Mouse (Mus musculus): ENCODE measurements around the gene Synj1.

The Synj1 gene

DNA sequence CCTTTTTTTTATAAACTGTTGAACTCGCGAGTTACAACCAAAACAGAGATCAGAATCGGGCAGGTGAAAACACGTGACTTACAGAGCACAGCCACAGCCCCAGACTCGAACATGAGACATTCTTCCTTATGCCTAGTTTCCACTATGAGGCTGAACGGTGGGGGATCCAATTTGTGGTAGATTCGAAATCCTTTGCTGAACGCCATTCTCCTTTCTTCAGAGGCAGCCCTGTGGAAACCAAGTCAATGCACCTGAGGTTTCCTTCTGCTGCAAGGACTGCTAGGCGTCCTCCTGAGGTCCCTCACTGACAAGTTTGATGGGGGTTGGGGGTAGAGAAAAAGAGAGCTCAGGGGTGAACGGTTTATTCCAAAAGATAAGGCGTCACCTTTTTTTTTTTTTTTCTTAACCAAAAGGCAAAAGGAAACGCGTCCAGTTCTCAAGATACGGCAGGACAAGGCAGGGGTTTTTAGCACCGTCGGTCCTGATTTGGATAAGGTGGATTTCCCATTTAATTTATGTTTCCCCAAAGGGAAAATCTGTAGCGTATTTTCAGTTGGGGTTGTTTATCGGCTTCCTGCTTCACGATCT, 1.1 kb downstream of the Synj1 start:
- no peak for DNase-seq (ENCODE audit: low read depth, low spot score)

DNA sequence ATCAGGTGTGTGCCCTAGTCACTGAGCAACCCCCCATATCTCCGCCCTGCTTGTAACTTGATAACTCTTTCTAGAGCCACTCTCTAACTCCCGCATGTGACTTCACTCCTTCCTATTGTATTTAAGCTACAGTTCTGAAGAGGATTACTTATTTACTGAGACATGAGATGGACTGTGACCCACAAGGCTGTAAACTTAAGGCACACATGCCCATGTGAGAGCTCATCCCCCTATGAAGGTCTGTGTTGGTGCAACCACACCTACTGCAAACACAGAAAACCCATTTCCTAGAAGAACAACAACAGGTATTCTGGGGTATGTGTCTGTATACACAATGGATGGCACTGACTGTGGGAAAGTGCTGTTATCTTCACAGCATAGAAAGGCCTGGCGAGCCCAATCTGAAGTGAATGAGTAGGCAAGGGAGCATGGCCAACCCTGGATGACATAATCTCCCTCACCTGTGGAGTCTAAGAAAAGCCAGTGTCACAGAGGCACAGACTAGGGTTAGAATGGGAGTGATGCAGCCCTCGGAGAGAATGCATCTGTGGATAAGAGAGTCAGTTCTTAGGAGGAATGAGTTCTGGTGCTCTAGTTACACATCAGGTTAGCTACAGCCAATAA, 6.1 kb downstream of the Synj1 start:
- no peak for DNase-seq (ENCODE audit: low read depth, low spot score)

DNA sequence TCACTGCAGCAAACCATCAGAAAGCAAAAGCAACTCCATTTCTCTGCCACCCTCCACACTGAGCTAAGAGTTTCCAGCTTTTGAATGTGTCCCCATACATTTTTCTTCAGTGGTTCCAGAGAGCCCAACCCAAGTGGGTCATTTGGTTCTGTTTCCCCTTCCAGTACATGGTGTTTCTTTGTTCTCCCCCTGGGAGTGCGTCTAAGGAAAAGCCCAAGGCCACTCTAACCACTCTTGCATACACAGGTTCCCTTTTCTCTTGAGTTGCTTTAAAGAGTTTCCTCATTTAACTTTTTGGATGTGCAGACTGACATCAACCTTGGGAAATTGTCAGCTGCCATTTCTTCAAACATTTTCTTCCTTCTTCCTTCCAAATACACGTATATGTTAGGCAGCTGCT, 10.0 kb downstream of the Synj1 start:
- DNase-seq (ENCODE audit: low read depth, low spot score): no peak

DNA sequence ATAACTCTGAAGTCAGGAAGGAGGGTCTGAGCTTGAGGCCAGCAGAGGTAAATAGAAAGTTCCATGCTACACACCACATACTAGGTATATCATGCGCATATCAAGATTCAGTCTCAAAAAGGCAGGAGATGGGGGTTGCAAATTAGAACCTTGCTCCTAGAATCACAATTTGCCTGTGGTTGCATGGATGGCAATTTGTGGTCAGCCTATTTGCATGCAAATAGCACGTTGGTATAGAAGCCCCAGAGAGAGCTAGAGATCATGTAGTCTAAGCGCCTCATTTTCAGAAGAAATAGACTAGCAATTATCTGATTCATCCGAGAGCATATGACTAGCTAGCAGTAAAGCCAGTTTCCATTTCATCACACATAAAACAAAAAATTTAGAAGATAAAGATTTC, 11.3 kb downstream of the Synj1 start:
- no peak for DNase-seq (ENCODE audit: low read depth, low spot score)

DNA sequence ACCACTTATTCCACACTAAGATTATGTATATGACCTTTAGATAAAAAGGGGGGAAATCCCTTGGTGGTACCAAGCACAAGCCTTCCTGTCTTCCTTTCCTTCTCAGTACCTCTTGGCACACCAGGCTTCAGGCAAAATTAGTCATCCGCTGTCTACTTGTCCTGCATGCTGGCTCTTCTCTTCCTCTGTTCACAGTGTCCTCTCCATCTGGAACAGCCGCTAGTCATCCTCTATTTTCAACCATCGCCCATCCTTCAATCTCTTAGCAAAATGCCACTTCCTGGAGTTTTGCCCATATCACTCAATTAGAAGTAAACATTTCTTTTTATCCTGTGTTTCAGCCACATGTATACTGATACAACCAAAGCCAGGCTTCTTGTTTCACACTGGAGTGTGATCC, 13.3 kb downstream of the Synj1 start:
- DNase-seq (ENCODE audit: low read depth, low spot score): no peak

DNA sequence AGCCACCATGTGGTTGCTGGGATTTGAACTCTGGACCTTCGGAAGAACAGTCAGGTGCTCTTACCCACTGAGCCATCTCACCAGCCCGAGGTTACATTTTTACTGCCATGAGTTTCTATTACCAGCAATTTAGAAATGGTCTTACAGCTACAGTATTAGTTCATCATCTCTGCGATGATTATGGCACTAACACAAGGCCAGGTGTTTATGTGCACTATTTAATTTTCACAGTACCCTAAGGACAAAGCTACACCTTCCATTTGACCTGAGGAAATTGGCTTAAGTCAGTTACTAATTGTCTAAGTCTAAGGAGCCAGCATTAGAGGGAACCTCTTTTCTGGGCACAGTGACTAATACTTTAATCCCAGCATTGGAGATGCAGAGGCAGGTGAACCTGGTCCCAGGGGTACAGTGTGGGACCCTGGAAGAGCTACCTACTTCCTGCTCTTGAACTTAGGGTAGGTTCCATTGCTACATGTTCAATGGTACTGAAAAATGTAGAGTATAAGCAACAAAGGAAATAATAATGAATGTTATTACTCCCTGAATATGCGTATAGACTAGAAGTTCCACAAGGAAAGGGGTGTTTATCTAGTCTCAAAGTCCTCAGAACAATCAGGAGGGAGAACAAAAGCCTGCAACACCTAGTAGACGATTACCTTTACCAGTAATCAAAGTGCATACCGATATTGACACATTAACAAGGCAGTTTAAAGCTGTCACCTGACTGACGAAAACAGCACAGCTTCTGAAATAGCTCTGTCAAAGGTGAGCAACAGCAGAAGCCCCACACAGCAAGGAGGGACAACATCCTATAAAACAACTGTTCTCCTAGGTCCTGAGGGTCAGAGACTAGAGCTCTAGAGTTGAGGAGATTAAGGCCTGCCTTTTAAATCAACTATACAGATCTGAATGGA, 14.5 kb downstream of the Synj1 start:
- no peak for DNase-seq (ENCODE audit: low read depth, low spot score)

DNA sequence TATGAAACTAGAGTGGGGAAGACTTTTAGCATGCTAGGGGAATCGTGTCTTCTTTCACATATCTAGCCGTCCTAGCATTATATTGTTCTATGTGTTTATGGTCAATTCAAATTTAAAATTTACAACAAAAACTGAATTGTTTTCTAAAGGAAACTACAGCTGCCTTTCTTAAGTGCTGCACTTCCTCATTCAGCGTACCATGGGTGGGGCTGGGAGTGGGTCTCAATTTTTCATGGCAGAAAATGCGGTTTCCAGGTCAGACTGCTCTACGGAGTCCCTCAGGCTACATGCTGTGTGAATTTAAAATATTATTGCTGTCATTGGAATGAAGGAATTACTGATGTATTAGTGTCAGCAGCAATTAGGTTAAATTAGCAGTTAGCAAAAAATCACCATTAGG, 15.6 kb downstream of the Synj1 start:
- DNase-seq (ENCODE audit: low read depth, low spot score): no peak

DNA sequence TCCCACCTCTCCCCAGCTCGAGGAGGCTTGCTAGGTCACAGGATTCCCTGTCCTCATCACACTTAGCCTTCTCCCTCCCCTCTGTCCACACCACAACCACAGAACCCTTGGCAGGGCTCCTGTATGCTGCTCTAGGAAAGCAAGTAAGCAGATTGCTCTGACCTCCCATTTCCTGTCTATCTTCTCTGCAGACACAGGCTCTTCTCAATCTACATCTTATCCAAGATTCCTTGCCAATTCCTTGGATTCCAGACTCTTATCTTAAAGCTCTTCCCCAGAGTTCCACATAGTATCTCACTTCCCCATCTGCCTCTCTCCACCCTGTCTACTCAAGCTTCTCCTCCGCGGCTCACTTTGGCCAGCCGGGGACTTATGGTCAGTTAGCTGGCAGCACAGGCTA, 16.1 kb downstream of the Synj1 start:
- DNase-seq (ENCODE audit: low read depth, low spot score): no peak

DNA sequence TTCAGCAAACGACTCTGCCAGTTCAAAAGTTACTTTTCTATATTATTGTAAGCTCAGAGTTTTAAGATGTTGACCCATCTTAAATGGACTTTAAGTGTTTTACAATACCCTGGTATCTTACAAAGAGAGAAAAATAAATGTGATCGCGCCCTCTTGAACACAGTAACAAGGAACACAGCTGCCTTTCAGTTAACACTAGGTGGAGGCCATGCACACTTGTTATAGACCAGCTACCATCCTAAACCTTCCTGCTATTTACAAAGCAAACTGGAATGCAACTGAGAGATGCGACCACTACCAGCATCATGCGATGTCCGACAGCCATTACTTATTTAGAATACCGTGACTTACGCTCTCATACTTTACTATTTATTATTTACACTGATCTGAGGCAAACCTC, 21.9 kb downstream of the Synj1 start:
- no peak for DNase-seq (ENCODE audit: low read depth, low spot score)

DNA sequence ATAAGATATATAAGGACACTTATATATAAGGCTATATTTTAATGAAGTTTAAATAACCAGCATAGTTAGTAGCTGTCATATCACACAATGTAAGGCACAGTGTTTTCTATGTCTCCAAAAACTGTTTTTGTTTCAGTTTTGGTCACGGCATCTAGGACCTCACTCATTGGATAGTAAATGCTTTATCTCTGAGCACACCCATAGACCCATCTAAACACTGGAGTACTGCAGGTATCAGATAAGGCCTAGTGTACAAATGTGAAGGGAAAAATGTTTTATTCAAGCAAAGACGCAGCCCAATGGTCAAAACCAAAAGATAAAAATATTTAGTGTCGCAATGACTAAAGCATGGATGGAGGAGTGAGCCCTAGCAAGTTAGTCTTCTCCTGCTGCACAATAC, 22.4 kb downstream of the Synj1 start:
- DNase-seq (ENCODE audit: low read depth, low spot score): no peak

DNA sequence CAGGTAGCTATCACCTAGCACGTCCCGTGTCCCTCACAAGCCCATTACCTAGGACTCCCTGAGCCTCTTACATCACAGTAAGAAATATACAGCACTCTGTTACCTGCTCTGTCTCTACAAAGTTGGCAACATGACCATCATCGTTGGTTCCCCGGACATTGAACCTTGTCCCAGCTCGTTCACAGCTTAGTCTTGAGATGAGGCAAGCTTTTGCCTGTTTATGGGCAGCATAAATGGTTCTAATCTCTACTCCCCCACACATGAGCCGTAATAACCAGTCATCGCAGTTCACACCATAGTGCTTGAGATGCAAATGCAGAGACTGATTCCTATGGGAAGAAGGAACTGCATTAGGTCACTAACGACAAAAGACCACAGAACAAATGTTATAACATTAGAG, 23.1 kb downstream of the Synj1 start:
- no peak for DNase-seq (ENCODE audit: low read depth, low spot score)

DNA sequence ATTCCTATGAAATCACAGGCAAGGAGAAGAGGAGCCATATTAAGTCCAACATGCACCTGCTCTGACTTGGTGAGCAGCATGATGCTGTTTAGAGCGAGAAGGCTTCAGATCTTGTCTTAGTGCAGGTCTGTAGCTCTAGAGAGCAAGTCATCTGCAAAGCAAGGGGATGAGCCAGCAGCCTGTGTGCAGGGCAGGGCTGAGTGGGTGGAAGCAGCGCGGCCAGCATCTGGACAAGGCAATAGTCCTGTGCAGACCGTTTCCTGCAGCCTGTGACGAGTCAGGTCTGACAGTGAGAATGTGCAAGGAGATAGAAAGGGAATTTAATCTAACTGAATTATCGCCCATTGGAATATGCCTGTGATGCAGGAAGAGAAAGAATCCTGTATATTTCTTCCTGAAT, 40.1 kb downstream of the Synj1 start:
- no peak for DNase-seq (ENCODE audit: low read depth, low spot score)

DNA sequence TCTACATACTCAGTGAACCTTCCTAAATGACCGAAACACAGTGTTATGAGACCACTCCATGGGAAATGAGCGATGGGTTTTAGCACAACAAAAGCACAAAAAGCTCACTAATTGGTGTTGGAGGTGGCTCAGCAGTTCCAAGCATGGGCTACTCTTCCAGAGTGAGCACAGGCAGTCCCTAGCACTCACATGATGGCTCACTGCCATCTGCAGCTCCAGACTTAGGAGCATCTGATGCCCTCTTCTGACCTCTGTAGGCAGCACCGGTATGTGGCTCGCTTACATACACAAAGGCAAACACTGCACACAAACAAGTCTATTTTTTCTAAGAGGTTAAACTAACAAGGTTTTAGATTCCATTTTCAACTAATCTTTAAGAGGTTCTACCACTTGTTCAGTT, 44.9 kb downstream of the Synj1 start:
- no peak for DNase-seq (ENCODE audit: low read depth, low spot score)

DNA sequence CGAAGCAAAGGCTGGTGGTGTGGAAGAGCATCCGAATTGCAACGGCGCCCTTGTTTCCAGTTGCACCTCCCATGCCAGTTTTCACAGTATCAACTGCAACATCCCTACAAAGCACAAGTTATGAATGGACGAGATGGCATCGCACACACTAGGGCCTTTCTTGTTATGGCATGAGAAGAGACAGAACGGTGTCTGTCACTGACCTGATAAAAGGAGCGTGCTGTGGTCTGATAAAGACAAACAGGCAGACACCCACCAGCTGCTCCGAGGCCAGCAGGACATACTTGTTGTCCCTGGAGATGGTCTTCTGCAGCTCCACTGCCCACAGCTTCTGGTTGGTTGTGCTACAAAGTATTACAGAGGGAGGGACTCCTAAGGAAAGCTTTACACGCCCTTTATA, 46.8 kb downstream of the Synj1 start:
- no peak for DNase-seq (ENCODE audit: low read depth, low spot score)

DNA sequence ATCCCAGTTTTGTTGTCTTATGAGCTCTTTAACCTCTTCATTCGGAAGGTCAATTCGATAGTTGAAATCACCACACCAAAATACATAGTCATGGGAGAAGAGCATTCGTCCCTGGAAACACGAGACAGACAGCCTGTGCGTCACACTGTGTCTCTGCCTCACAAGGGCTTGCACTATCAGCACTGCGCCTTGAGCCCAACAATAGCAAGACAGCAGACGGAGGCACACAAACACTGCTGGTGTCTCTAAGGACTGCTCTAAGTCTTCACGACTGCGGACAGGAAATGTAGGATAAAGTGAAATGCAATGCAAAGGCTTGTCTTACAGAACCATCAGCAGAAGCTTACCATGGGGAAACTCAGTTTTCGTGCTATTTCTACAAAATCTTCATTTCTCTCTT, 47.2 kb downstream of the Synj1 start:
- no peak for DNase-seq (ENCODE audit: low read depth, low spot score)

DNA sequence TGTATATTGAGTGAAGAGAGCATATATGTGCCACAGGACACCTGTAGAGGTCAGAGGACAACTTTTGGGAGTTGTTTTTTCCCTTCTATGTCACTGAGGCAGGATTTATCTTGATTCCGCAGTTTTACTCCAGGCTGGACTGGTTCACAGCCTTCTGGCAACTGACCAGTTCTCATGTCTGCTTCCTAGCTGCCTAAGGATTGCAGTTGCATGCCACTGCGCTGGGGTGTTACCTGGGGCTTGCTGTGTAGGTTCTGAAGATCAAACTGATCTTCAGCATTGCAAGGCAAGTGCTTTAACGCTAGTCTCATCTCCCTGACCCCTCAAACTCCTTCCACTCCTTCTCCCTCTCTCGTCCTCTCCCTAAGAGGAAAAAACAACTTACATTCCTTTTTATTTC, 47.9 kb downstream of the Synj1 start:
- no peak for DNase-seq (ENCODE audit: low read depth, low spot score)

DNA sequence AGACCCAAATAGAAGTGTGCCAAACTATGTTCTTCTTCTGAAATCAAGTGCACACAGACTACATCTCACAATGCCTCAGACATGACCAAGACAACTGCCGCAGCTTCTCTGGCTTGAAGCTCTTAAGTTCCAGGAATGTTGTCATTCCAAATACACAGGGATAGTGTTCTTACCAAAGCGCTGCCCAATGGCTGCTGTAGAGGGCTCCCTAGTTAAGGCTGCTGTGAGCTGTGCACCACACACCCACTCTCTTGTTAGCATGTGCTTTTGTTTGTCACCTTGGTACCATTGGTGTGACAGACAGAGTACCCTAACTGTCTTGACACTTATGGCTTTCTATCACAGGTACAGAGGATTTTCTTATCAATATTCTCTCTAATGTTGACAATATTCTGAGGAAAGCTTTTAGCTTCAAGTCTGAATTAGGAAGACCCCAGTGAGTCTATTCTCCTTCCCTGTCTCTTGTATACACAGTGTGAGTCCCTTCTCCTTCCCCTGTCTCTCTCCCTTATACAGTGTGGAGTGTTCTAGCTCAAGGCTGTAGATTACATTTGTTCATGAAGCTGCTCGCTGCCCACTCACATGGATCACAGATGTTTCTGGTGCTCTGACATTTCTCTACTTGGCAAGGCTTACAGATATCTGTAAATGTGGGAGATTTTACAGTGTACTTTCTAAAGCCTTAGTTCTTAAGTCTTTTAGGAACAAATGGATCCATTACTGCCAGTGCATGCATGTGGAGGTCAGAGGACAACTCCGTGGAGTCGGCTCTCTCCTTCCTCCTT, 52.6 kb downstream of the Synj1 start:
- no peak for DNase-seq (ENCODE audit: low read depth, low spot score)

DNA sequence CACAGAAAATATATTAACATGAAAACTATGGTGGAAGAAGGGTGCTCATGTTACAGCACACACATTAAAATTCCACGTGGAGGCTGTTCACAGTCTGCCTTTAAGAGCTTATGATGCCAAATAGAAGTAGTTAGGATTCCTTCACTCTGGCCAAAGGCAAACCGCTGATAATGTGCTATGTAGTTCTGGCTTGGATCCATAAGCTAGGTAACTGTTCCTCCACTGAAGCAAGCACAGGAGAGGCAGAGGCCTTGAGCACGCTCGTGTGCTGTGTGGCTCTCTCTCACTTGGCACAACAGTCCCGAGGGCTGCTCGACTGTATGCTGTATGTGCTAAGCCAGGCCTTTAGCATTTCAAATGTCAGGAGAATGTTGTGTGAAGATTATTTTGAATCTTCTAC, 55.6 kb downstream of the Synj1 start:
- DNase-seq (ENCODE audit: low read depth, low spot score): no peak

DNA sequence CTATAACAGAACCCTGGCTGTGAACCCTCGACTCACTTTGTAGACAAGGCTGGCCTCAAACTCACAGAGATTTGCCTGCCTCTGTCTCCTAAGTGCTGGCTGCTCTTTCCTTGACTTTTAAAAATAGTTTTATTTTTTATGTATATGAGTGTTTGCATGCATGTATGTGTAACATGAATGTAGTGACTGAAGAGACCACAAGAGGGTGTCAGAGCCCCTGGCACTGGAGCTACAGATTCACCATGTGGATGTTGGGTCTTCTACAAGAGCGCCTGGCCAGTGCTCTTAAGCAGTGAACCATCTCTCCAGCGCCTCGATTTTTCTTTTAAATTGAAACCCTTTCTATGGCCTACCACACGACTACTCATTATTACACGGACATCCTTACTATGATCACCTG, 57.3 kb downstream of the Synj1 start:
- no peak for DNase-seq (ENCODE audit: low read depth, low spot score)

DNA sequence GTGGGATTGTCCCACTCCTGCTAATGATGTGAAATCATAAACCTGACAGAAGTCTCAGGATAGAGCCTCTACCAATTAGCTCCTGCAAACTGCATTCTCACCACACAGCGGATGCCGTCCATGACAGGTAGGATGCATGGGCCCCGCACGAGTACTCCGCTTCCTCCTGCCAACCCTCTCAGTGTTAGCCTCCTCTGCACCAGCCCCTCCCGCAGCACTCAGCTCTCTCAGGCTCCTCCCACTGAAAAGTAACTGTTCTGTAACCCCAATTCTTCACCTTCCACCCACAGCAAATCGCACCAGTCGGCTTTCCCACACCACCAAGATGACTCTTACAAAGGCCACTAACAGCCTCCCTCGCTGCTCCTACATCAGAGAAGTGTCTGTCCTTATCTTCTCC, 58.0 kb downstream of the Synj1 start:
- DNase-seq (ENCODE audit: low read depth, low spot score): no peak

DNA sequence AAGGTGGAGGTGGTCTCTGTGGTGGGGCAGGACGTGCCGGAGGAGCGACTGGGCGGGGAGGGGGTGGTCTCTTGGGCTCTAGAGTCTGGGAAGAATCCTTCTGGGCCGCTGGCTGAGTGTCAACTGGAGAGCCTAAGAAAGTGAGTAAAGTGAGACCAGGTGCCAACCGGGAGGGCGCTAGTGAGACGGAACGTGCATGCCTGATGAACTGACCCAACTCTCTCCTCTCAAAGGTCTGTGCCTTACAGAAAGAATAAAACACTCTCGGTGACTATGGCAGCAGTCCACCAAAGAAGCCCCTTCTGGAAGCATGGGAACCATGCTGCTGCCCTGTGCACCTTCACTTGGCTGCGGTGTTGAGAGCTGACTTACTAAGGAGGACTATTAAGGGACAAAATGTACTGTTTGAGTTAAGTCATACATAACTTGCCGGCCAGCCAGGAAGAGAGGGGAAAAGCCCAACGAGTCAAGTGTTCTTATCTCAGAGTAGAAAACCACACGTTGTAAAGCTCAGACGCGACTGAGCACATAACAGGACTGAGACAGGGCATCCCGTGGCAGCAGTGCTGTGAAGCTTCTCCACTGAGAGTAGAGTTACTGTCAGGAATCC, 60.6 kb downstream of the Synj1 start:
- DNase-seq (ENCODE audit: low read depth, low spot score): no peak

DNA sequence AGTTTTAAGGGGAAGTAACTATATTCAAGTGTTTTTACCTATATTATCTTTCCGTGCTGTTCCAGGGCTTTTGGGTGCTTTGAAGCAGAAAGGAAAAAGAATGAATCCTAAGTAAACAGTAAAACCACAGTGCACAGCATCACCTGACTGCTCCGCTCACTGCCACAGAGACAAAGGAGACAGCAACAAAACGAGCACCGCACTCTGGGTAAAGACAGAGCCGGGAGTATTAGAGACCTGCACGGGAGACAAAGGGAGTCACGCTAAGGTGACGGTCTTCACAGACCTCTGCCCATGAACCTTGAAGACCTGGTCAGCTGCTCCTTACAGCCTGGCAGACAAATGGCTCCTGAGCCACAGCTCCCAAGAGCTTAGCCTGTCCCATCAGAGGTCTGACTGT, 64.1 kb downstream of the Synj1 start:
- DNase-seq (ENCODE audit: low read depth, low spot score): no peak
